8 mouse cellular contexts compared by ENCODE assay signal in the genomic region with DNA sequence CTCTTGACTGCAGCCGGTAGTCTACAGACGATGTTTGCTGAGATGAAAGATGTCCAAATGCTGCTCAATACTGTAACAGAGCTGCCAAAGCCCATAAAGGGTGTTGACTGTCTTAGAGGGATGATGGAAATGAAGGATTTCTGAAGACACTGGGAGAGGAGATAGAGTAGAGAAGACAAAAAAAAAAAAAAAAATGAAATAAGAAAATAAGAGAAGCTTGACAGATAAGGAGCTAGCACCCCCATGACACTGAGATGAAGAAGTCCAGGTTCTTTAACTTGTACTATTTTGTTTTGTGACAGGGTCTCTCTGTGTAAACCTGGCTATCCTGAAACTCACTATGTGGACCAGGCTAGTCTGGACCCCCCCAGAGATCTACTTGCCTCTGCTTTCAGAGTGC. TPM values are rescaled to one million over a fixed set of nuclear protein-coding genes. Genes with fewer than 3 reads are reported as not detected.
DNase-seq lines count a peak whose midpoint lies in the region; ATAC-seq and TF ChIP-seq lines count a peak whose summit lies in the region.

No protein-coding gene starts in this region.

- intact Hi-C loops in left cerebral cortex, adult 2 months (cut with DNase I) = loop anchor here (5.0 kb wide), 1 partner anchor 156 kb away; the partner anchor contains the start of gene Lrp2bp
- intact Hi-C loops in left cerebral cortex, postnatal 4 days (cut with DNase I) = no loop called here

- ATAC-seq in embryonic facial prominence, embryonic 14.5 days (ENCODE audit: low read depth) = no peak
- no peak for ATAC-seq in hindbrain, postnatal 0 days
- no peak for ATAC-seq in midbrain, embryonic 16.5 days

- peak overlapping the region; percentile 84 for H3K4me2 ChIP-seq in embryonic facial prominence, embryonic 14.5 days (ENCODE audit: low read depth, low read length)
- peak overlapping the region; percentile 86 for H3K4me2 ChIP-seq in hindbrain, postnatal 0 days (ENCODE audit: low read depth, low read length)
- peak overlapping the region; percentile 78 for H3K4me2 ChIP-seq in midbrain, embryonic 16.5 days (ENCODE audit: low read length)

- 30% methylated on average over 2 of the region's 2 CpGs for WGBS in embryonic facial prominence, embryonic 14.5 days
- 10% methylated on average over 2 of the region's 2 CpGs for WGBS in hindbrain, postnatal 0 days
- WGBS in midbrain, embryonic 16.5 days = 24% methylated on average over 2 of the region's 2 CpGs

- H3K27ac ChIP-seq in left cerebral cortex, adult 2 months = no peak overlapping the region
- H3K27ac ChIP-seq in embryonic facial prominence, embryonic 14.5 days (replicated peaks; ENCODE audit: low read depth, low read length) = no peak overlapping the region
- no peak overlapping the region for H3K27ac ChIP-seq in hindbrain, postnatal 0 days
- H3K27ac ChIP-seq in midbrain, embryonic 16.5 days (ENCODE audit: low read length) = no peak overlapping the region

- H3K9ac ChIP-seq in embryonic facial prominence, embryonic 14.5 days (ENCODE audit: low read depth, low read length) = no peak overlapping the region
- no peak overlapping the region; the same call in 1 of the 2 replicates for H3K9ac ChIP-seq in hindbrain, postnatal 0 days (replicated peaks; ENCODE audit: low read length)
- H3K9ac ChIP-seq in midbrain, embryonic 16.5 days (ENCODE audit: low read depth, low read length) = no peak overlapping the region

- H3K27me3 ChIP-seq in embryonic facial prominence, embryonic 14.5 days (replicated peaks; ENCODE audit: control insufficient read depth, insufficient read depth, low read length) = no peaks in the 10 kb centered on the region
- no peaks in the 10 kb centered on the region for H3K27me3 ChIP-seq in hindbrain, postnatal 0 days (ENCODE audit: insufficient read depth, low read length)
- H3K27me3 ChIP-seq in midbrain, embryonic 16.5 days (ENCODE audit: control insufficient read depth, insufficient read depth, low read depth, low read length) = no peaks in the 10 kb centered on the region

- H3K9me3 ChIP-seq in embryonic facial prominence, embryonic 14.5 days (ENCODE audit: control insufficient read depth, low read length) = no peaks in the 10 kb centered on the region
- H3K9me3 ChIP-seq in hindbrain, postnatal 0 days (ENCODE audit: low read length) = no peaks in the 10 kb centered on the region
- no peaks in the 10 kb centered on the region for H3K9me3 ChIP-seq in midbrain, embryonic 16.5 days (replicated peaks; ENCODE audit: control insufficient read depth, low read length, poor library complexity, severe bottlenecking)

- no peak for DNase-seq in left cerebral cortex, adult 2 months (ENCODE audit: extremely low spot score in 1 of 2, low spot score in 2 of 2)
- no peak for DNase-seq in left cerebral cortex, postnatal 4 days
- no peak for DNase-seq in embryonic facial prominence, embryonic 14.5 days (ENCODE audit: low spot score)
- no peak for DNase-seq in hindbrain, postnatal 0 days (ENCODE audit: low spot score)
- DNase-seq in adrenal gland, adult 8-10 months = no peak
- no peak for DNase-seq in spleen, postnatal 14 days (ENCODE audit: low spot score in 2 of 2)
- no peak for DNase-seq in left cerebral cortex, adult 11 months (ENCODE audit: low spot score)

- H3K36me3 ChIP-seq in embryonic facial prominence, embryonic 14.5 days (ENCODE audit: control insufficient read depth, insufficient read depth, low read length) = no peaks in the 10 kb centered on the region
- H3K36me3 ChIP-seq in hindbrain, postnatal 0 days (ENCODE audit: insufficient read depth, low read length) = no peaks in the 10 kb centered on the region
- H3K36me3 ChIP-seq in midbrain, embryonic 16.5 days (ENCODE audit: control insufficient read depth, insufficient read depth, low read length) = no peaks in the 10 kb centered on the region

- TF ChIP-seq CTCF in left cerebral cortex, adult 2 months (IDR thresholded peaks at IDR 0.05) = no peak
- TF ChIP-seq CTCF in hindbrain, postnatal 0 days (IDR thresholded peaks at IDR 0.05; ENCODE audit: low read depth) = no peak

- H3K4me3 ChIP-seq in left cerebral cortex, adult 2 months = peak overlapping the region; percentile 70
- H3K4me3 ChIP-seq in embryonic facial prominence, embryonic 14.5 days (ENCODE audit: low read depth, low read length) = peak overlapping the region; percentile 79
- peak overlapping the region; percentile 92 for H3K4me3 ChIP-seq in hindbrain, postnatal 0 days (ENCODE audit: low read length)
- H3K4me3 ChIP-seq in midbrain, embryonic 16.5 days (ENCODE audit: low read depth, low read length) = no peak overlapping the region

- H3K4me1 ChIP-seq in embryonic facial prominence, embryonic 14.5 days (ENCODE audit: control insufficient read depth, insufficient read depth, low read length) = peaks cover 12% of the 10 kb centered on the region
- peaks cover 6% of the 10 kb centered on the region; the same call in 1 of the 2 replicates for H3K4me1 ChIP-seq in hindbrain, postnatal 0 days (ENCODE audit: insufficient read depth, low read length)
- peaks cover 17% of the 10 kb centered on the region for H3K4me1 ChIP-seq in midbrain, embryonic 16.5 days (ENCODE audit: control insufficient read depth, insufficient read depth, low read length)

RNA-seq across cellular contexts. Expression of gene Snx25, which starts 1.1 kb away (rescaled TPM):
- total RNA-seq in left cerebral cortex, adult 2 months (2021) = 10 to 100 TPM; 45.7 to 48.0 TPM
- total RNA-seq in left cerebral cortex, postnatal 4 days (2021) = 10 to 100 TPM; 33.8 to 36.2 TPM
- polyA plus RNA-seq in embryonic facial prominence, embryonic 14.5 days (2014; fragmentation: Nextera tagmentation; extraction: Ambion mirVana) = 9.6 and 9.8 TPM in 2 replicates
- 36.9 and 38.7 TPM in 2 replicates for total RNA-seq in hindbrain, postnatal 0 days (2014; rRNA removed)
- polyA plus RNA-seq in hindbrain, postnatal 0 days (2015; fragmentation: Nextera tagmentation; extraction: Ambion mirVana) = 8.4 and 10.4 TPM in 2 replicates
- 9.3 and 10.1 TPM in 2 replicates for polyA plus RNA-seq in midbrain, embryonic 16.5 days (2015; fragmentation: Nextera tagmentation; extraction: Ambion mirVana)
- 10 to 100 TPM; 15.1 to 24.6 (median 19.1) TPM for total RNA-seq in adrenal gland, adult 8-10 months (2022)

RNA-seq across cellular contexts. Expression of gene Cfap97, which starts 1.5 kb away (rescaled TPM):
- total RNA-seq in left cerebral cortex, adult 2 months (2021) = 10 to 100 TPM; 21.6 to 22.4 TPM
- total RNA-seq in left cerebral cortex, postnatal 4 days (2021) = 10 to 100 TPM; 17.5 to 20.8 TPM
- 22.9 and 26.0 TPM in 2 replicates for polyA plus RNA-seq in embryonic facial prominence, embryonic 14.5 days (2014; fragmentation: Nextera tagmentation; extraction: Ambion mirVana)
- total RNA-seq in hindbrain, postnatal 0 days (2014; rRNA removed) = 15.1 and 15.2 TPM in 2 replicates
- polyA plus RNA-seq in hindbrain, postnatal 0 days (2015; fragmentation: Nextera tagmentation; extraction: Ambion mirVana) = 26.8 and 28.0 TPM in 2 replicates
- polyA plus RNA-seq in midbrain, embryonic 16.5 days (2015; fragmentation: Nextera tagmentation; extraction: Ambion mirVana) = 29.2 and 30.4 TPM in 2 replicates
- 10 to 100 TPM; 24.3 to 28.4 (median 24.9) TPM for total RNA-seq in adrenal gland, adult 8-10 months (2022)

RNA-seq across cellular contexts. Expression of gene Slc25a4, which starts 58.0 kb away (rescaled TPM):
- 100 to 1,000 TPM; 535 to 559 TPM for total RNA-seq in left cerebral cortex, adult 2 months (2021)
- 100 to 1,000 TPM; 513 to 540 TPM for total RNA-seq in left cerebral cortex, postnatal 4 days (2021)
- polyA plus RNA-seq in embryonic facial prominence, embryonic 14.5 days (2014; fragmentation: Nextera tagmentation; extraction: Ambion mirVana) = 580 and 582 TPM in 2 replicates
- total RNA-seq in hindbrain, postnatal 0 days (2014; rRNA removed) = 1,071 and 1,180 TPM in 2 replicates
- polyA plus RNA-seq in hindbrain, postnatal 0 days (2015; fragmentation: Nextera tagmentation; extraction: Ambion mirVana) = 1,213 and 1,215 TPM in 2 replicates
- polyA plus RNA-seq in midbrain, embryonic 16.5 days (2015; fragmentation: Nextera tagmentation; extraction: Ambion mirVana) = 889 and 969 TPM in 2 replicates
- 100 to 1,000 TPM; 161 to 210 (median 183) TPM for total RNA-seq in adrenal gland, adult 8-10 months (2022)
